Mouse (Mus musculus) forebrain, postnatal 0 days (tissue): ENCODE results near the gene Mon1a. TPM values are rescaled to one million over a fixed set of nuclear protein-coding genes. Genes with fewer than 3 reads are reported as not detected.
A peak's percentile ranks its signal among the peaks of the same experiment; 100 is the strongest.

Experiments
- ATAC-seq: fragments of 200-750 bp; cut with Nextera tagmentation; 2 replicates; pipeline ENCODE4 v1.8.0; 2017; ENCODE audit warnings: mild to moderate bottlenecking, moderate library complexity
- DNase-seq: peaks from one replicate; pipeline ENCODE4 v3.0.0-alpha.2; 2015
- H3K27ac ChIP-seq: fragments of 300-500 bp; sonication (generic); 2 replicates; pipeline ENCODE4 v1.5.1; 2014; ENCODE audit warnings: low read depth, mild to moderate bottlenecking, antibody characterized with exemption, low read length, moderate library complexity, mixed read lengths
- H3K27me3 ChIP-seq: fragments of 300-500 bp; sonication (generic); 2 replicates; pipeline ENCODE4 v1.6.1; 2014; ENCODE audit warnings: mild to moderate bottlenecking, low read length, mixed read lengths; ENCODE audit not compliant: insufficient read depth
- H3K36me3 ChIP-seq: fragments of 300-500 bp; sonication (generic); 2 replicates; pipeline ENCODE4 v1.6.1; 2014; ENCODE audit warnings: mild to moderate bottlenecking, moderate library complexity; ENCODE audit not compliant: insufficient read depth
- H3K4me1 ChIP-seq: fragments of 300-500 bp; sonication (generic); 2 replicates; pipeline ENCODE4 v1.6.1; 2014; ENCODE audit warnings: antibody characterized with exemption; ENCODE audit not compliant: insufficient read depth
- H3K4me2 ChIP-seq: fragments of 300-500 bp; sonication (generic); 2 replicates; pipeline ENCODE4 v1.6.1; 2014; ENCODE audit warnings: low read depth, mild to moderate bottlenecking, moderate library complexity
- H3K4me3 ChIP-seq: fragments of 300-500 bp; sonication (generic); 2 replicates; pipeline ENCODE4 v1.5.1; 2014; ENCODE audit warnings: low read depth, low read length, mixed read lengths
- H3K9ac ChIP-seq: fragments of 300-500 bp; sonication (generic); 2 replicates; pipeline ENCODE4 v1.6.1; 2014; ENCODE audit warnings: mild to moderate bottlenecking
- H3K9me3 ChIP-seq: fragments of 300-500 bp; sonication (generic); 2 replicates; pipeline ENCODE4 v1.6.1; 2016; ENCODE audit warnings: low read length
- CTCF ChIP-seq: sonication (generic); IDR thresholded peaks from 2 replicates; pipeline ENCODE4 v1.5.1; 2016; ENCODE audit warnings: antibody characterized with exemption, control low read depth, low read depth
- WGBS: fragments of 180-500 bp; shearing (Covaris S2); extraction: QIAGEN DNeasy Blood & Tissue Kit; methylation state at CpG from one replicate; pipeline ENCODE4 v1.1.7; 2014; 5-methylcytosine and 5-hydroxymethylcytosine counted together
- polyA plus RNA-seq: library from polyadenylated mRNA; unstranded; fragments of >200 nt; fragmentation: Nextera tagmentation; extraction: Ambion mirVana; gene quantifications from 2 replicates; pipeline ENCODE4 v1.2.1, GENCODE M21; 2015
- total RNA-seq: library from RNA; depleted of rRNA; stranded (reverse); fragments of >200 nt; gene quantifications from 2 replicates; pipeline ENCODE4 v1.2.3, GENCODE M21; 2014

Mon1a gene
- total and polyA plus RNA-seq, 2 experiments from 2014 or later = 17.4 to 18.9 TPM

- Histone ChIP-seq H3K9ac (no peak overlapping the region), H3K4me2 (no peak overlapping the region), H3K27me3 (no peaks in the 10 kb centered on the region), H3K9me3 (no peaks in the 10 kb centered on the region), H3K4me3 (no peak overlapping the region), H3K36me3 (no peaks in the 10 kb centered on the region), H3K4me1 (peaks cover 8% of the 10 kb centered on the region; the same call in 1 of the 2 replicates), H3K27ac (no peak overlapping the region)
- ATAC-seq (no peak), DNase-seq (peak; percentile 24)
- WGBS = 77% methylated on average over 11 of the region's 11 CpGs
- no peak for TF ChIP-seq CTCF
Observed at GRCm38 (mm10) chr9:107934146-107934545, 46.2 kb downstream of the Mon1a start.

- peaks cover 8% of the 10 kb centered on the region; the same call in 1 of the 2 replicates for H3K4me1 ChIP-seq
- no peaks in the 10 kb centered on the region for H3K27me3 ChIP-seq
- WGBS = 15% methylated on average over 3 of the region's 3 CpGs
- TF ChIP-seq CTCF = no peak
- ATAC-seq = no peak
- no peak for DNase-seq
- peak within 1 kb of the TSS; percentile 50 for H3K27ac ChIP-seq
- H3K9me3 ChIP-seq = no peaks in the 10 kb centered on the region
- peak within 1 kb of the TSS; percentile 80 for H3K9ac ChIP-seq
- H3K4me2 ChIP-seq = peak within 1 kb of the TSS; percentile 74
- H3K4me3 ChIP-seq = peak within 1 kb of the TSS; percentile 59
- H3K36me3 ChIP-seq = no peaks in the 10 kb centered on the region
Observed at GRCm38 (mm10) chr9:107935374-107935773, 47.4 kb downstream of the Mon1a start, which contains the start of gene Camkv. Gene Camkv (plus strand): TSS chr9:107935674.

- peak overlapping the region; percentile 74 for H3K4me2 ChIP-seq
- ATAC-seq (peak; percentile 64), DNase-seq (peak; percentile 61)
- peak overlapping the region; percentile 50 for H3K27ac ChIP-seq
- peak; percentile 7; the same call in 1 of the 2 replicates for TF ChIP-seq CTCF
- no peaks in the 10 kb centered on the region for H3K9me3 ChIP-seq
- peaks cover 8% of the 10 kb centered on the region; the same call in 1 of the 2 replicates for H3K4me1 ChIP-seq
- peak overlapping the region; percentile 59 for H3K4me3 ChIP-seq
- WGBS = 3% methylated on average over 41 of the region's 41 CpGs
- H3K27me3 ChIP-seq = no peaks in the 10 kb centered on the region
- peak overlapping the region; percentile 80 for H3K9ac ChIP-seq
- no peaks in the 10 kb centered on the region for H3K36me3 ChIP-seq
Observed at GRCm38 (mm10) chr9:107935790-107936214, 47.9 kb downstream of the Mon1a start.

GRCm38 (mm10) chr9:107936215-107936822, 48.4 kb downstream of the Mon1a start:
- H3K27ac ChIP-seq = peak overlapping the region; percentile 50
- ATAC-seq (peak; percentile 72), DNase-seq (peak; percentile 58)
- H3K4me3 ChIP-seq = peak overlapping the region; percentile 59
- no peaks in the 10 kb centered on the region for H3K27me3 ChIP-seq
- WGBS = 2% methylated on average over 29 of the region's 29 CpGs
- peaks cover 8% of the 10 kb centered on the region; the same call in 1 of the 2 replicates for H3K4me1 ChIP-seq
- peak overlapping the region; percentile 74 for H3K4me2 ChIP-seq
- no peaks in the 10 kb centered on the region for H3K9me3 ChIP-seq
- peak overlapping the region; percentile 80 for H3K9ac ChIP-seq
- peak; percentile 0; the same call in 1 of the 2 replicates for TF ChIP-seq CTCF
- no peaks in the 10 kb centered on the region for H3K36me3 ChIP-seq

GRCm38 (mm10) chr9:107936831-107937230, 48.9 kb downstream of the Mon1a start:
- WGBS = 9% methylated on average over 3 of the region's 3 CpGs
- ATAC-seq = 0 out of 2 replicates have a peak, but pooled peaks have one; percentile 1
- H3K27me3 ChIP-seq = no peaks in the 10 kb centered on the region

GRCm38 (mm10) chr9:107947241-107948194, 59.6 kb downstream of the Mon1a start:
- H3K27ac ChIP-seq = no peak overlapping the region
- WGBS = 85% methylated on average over 31 of the region's 31 CpGs
- no peak for TF ChIP-seq CTCF
- H3K4me2 ChIP-seq = no peak overlapping the region
- DNase-seq (no peak), ATAC-seq (no peak)
- H3K36me3 ChIP-seq = peaks cover 25% of the 10 kb centered on the region
- H3K27me3 ChIP-seq = no peaks in the 10 kb centered on the region
- H3K9me3 ChIP-seq = no peaks in the 10 kb centered on the region
- no peak overlapping the region for H3K9ac ChIP-seq
- no peaks in the 10 kb centered on the region for H3K4me1 ChIP-seq
- H3K4me3 ChIP-seq = no peak overlapping the region

More at GRCm38 (mm10) chr9:107936831-107937230, 48.9 kb downstream of the Mon1a start:
- Histone ChIP-seq H3K4me3 (peak overlapping the region; percentile 59), H3K27ac (peak overlapping the region; percentile 50; the same call in 1 of the 2 replicates), H3K36me3 (no peaks in the 10 kb centered on the region), H3K4me2 (peak overlapping the region; percentile 74), H3K9ac (peak overlapping the region; percentile 80), H3K4me1 (peaks cover 8% of the 10 kb centered on the region; the same call in 1 of the 2 replicates), H3K9me3 (no peaks in the 10 kb centered on the region)
- no peak for DNase-seq
- no peak for TF ChIP-seq CTCF
